Mouse (Mus musculus): ENCODE data around the gene Csnk2a2.

Csnk2a2 gene

DNA sequence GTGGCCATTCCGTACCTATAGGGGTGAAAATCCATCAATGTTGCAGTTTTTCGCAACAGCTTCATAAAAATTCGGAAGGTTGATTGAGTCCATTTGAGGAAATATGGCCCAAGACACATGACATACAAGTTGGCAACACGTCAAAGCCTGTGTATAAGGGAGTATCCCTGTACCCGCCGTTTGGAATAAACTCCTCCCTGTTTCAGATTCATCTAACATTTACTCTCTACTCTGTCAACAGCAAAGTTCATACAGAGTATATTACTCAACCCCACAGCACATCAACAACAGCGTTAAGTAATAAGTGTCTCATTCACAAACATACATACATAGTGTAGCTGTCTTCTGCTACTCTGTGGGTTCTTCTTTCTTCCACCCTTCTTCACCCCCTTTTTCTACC, 65.2 kb downstream of the Csnk2a2 start:
- no peak for DNase-seq (ENCODE audit: low spot score in 2 of 2)

DNA sequence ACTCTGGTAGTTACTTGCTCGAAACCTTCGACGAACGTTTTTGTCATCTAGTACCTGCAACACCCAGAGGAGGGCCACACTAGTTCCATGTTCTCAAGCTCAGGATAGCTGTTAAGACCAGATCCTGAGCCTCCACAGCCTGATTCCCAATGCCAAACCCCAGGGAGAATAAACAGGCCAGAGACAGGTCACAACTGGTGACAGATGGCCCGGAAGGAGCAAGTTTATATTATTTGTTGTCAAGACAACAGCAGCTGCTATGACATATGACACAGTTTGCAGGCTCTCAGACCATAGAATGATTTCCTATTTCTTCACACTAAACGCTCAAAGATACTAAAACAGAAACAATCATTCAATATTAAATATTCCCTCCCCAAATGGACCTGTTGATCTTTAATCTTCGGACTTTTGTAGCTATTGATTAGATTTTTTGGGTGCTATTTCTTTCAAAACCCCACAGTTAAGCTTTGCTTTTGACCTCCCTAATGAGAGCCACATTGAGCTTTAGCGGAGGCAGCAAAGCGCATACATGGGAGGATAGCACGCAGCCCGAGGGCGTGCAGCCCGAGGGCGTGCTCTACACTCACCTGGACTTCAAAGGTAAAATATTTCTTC, 67.5 kb downstream of the Csnk2a2 start:
- DNase-seq (ENCODE audit: low spot score in 2 of 2): no peak

DNA sequence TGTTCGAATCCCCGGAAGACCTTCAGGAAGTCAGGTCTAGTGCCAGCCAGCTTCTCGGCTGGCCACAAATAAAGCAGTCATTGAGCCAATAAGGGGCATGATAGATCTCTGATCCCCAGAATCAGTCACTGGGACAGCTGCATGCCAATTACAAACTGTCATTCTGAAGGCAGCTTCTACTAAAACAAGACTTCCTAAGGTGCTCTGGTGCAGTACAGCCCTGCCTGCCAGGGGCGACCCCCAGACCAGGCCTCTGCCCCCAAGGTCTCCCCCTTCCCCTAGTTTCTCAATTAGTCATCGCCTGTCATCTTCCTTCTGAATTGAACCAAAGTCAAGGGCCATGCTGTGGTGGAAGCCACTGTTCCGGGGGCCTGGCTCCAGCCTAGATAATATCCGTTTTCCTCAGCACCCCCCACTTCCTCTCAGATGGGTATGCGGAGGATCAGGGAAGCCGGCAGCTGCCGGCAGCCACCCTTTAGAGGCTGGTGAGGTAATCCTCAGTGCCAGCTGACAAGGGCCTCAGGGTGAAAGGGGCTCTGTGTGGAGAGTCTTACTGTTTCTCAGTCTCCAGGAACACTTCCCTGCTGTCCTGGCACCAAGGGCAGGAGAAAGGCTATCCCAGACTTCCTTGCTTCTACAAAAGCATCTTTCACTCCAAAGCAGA, 78.4 kb downstream of the Csnk2a2 start:
- no peak for DNase-seq (ENCODE audit: low spot score in 2 of 2)

DNA sequence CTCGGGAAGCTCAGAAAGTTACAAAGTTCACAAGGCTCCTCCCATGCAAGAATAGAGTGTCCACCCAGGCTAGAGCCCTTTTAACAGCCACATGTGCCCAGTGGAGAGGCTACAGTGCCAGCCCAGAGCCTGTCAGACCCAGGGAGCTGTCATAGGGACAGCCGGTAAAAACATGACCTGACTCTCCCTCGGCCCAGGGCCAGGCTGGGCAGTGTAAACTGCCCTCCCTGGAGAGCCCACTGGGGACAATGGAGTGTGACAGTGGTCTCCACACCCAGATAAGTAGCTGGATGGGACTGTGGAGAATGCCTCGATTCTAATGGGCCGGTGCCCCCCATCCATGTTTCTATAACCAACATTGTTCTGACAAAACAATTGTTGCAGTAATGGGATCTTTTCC, 80.3 kb downstream of the Csnk2a2 start:
- DNase-seq (ENCODE audit: low spot score in 2 of 2): no peak

DNA sequence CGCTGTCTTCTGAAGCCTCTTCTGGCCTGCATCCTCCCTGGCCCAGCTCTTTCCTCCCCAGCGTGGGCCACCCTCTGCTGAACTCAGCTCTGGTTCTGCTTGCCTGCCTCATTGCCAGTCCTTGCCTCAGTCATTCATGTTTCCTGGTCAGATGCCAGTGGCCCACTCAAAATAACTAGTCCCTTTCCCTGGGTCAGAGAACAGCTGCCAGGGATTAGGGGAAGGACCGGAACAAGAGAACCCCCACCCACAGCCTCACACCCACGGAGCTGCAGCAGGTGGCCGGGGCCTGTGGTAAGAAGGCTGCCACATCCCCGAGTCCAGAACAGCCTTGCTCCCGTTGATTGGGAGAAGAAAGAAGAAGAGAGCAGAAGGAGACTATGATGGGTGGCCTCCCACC, 88.7 kb downstream of the Csnk2a2 start:
- no peak for DNase-seq (ENCODE audit: low spot score in 2 of 2)

DNA sequence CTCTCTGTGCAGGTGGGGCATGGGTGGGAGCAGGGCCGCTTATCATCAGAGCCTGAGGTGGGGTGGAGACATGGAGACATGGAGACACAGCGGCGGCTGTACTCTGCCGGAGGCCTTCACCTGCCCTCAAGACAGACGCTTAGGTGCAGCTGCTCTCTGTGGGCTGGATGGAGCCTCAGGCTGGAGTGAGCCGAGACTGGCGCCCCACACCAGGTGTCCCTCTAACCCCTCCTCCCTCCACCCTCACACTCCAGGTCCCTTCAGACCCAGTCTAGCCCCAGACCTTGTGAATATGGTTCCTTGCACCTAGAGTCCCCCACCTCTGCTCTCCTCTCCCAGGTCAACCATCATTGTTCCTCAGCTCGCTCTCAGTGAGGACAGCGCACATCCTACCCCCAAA, 90.7 kb downstream of the Csnk2a2 start:
- no peak for DNase-seq (ENCODE audit: low spot score in 2 of 2)

DNA sequence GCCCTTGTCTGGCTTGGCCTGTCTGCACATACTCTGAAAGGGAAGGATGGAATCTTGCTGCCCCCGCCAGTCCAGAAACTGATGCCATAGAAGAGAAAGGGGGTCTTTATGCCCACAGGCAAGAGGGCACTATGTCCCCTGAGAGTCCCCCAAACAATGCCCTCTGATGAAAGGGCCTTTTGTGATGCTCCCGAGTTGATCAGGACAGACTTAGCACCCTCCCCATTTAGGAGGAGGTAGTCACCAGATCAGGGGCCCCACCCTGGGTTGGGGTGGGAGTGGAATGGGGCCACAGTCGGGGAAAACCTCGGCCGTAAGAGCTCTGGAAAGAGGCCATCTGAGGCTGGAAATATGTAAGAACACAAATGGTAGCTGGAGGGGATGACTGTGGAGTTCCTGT, 92.6 kb downstream of the Csnk2a2 start:
- DNase-seq (ENCODE audit: low spot score in 2 of 2): no peak

DNA sequence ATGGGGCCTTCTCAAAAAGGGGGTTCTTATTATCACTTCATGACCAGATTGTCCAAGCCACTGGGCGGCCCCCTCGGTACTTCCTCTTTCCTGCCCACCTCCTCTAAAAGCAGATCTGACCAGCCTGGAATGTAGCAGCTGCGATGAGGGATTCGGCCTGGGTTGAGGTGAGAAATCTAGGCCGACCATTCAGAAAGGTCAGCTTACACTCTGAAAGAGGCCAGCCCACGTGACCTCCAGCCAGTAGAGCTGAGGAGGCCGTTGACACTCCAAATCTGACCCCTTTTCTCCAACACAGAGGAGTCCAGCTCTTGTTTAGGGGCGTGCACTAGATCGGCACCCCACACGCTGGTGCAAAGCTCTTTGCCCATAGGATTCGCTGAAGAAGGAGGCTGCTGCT, 93.1 kb downstream of the Csnk2a2 start:
- DNase-seq (ENCODE audit: low spot score in 2 of 2): no peak
